Mouse (Mus musculus) C2C12 (cell line): ENCODE data around the gene Ranbp1.

Experiments used
- CTCF ChIP-seq: IDR thresholded peaks from one replicate; pipeline ENCODE4 v1.5.1; 2011; ENCODE audit not compliant: control insufficient read depth, insufficient read depth, insufficient read length
- FOSL1 ChIP-seq: IDR thresholded peaks from one replicate; pipeline ENCODE4 v1.8.0; 2011; ENCODE audit warnings: mild to moderate bottlenecking, low read length; ENCODE audit not compliant: poor library complexity, insufficient read depth, severe bottlenecking
- MYOG ChIP-seq: IDR thresholded peaks from one replicate; pipeline ENCODE4 v1.6.1; 2011; ENCODE audit not compliant: control insufficient read depth, insufficient read length; ENCODE audit errors: extremely low read depth
- USF1 ChIP-seq: IDR thresholded peaks from one replicate; pipeline ENCODE4 v1.6.1; 2011; ENCODE audit warnings: low read depth, mild to moderate bottlenecking, control low read depth, moderate library complexity

- TF ChIP-seq CTCF = no peak
- TF ChIP-seq USF1 = no peak
- TF ChIP-seq FOSL1 = no peak
- no peak for TF ChIP-seq MYOG
Observed at GRCm38 (mm10) chr16:18233451-18233850, 15.1 kb downstream of the Ranbp1 start.
